Mouse (Mus musculus) heart, adult 18-20 months (tissue): ENCODE results near the gene Angpt4. TPM values are rescaled to one million over a fixed set of nuclear protein-coding genes. Genes with fewer than 3 reads are reported as not detected.
A peak's percentile ranks its signal among the peaks of the same experiment; 100 is the strongest.

Experiments
- DNase-seq, 2 experiments: peaks; one replicate each; pipeline ENCODE4 v3.0.0; 2021 to 2022; ENCODE audit warnings: mixed read lengths in 1 of 2
- long read RNA-seq, 2 experiments: library from polyadenylated mRNA; stranded (forward); transcript quantifications; one replicate each; pipeline ENCODE4 v2.0.0; 2021
- total RNA-seq, 2 experiments: library from RNA; stranded (reverse); gene quantifications; 2 replicates each; pipeline ENCODE4 v1.2.3; 2021

Angpt4 gene
- under 1 TPM; 0.28 to 0.35 TPM for total RNA-seq
- long read RNA-seq, experiment 1 = 0 reads
- long read RNA-seq, experiment 2 = 0 reads

- peak; percentile 12 to 34 for DNase-seq
Observed at GRCm38 (mm10) chr2:151910919-151911500, at the start of gene Angpt4. TSS of gene Angpt4 (plus strand) at chr2:151911210.

- DNase-seq = no peak
Observed at GRCm38 (mm10) chr2:151862257-151862810, 48.7 kb upstream of the Angpt4 start.

GRCm38 (mm10) chr2:151864941-151865340 lies 46.1 kb upstream of the Angpt4 start:
- DNase-seq = no peak

GRCm38 (mm10) chr2:151866487-151866886 lies 44.5 kb upstream of the Angpt4 start:
- peak; percentile 17 to 60 for DNase-seq

- DNase-seq = no peak
Observed at GRCm38 (mm10) chr2:151868196-151868595, 42.8 kb upstream of the Angpt4 start.

GRCm38 (mm10) chr2:151874551-151874950 lies 36.5 kb upstream of the Angpt4 start:
- DNase-seq = peak in 1 of 2 experiments; percentile 44

GRCm38 (mm10) chr2:151876012-151876485 lies 35.0 kb upstream of the Angpt4 start:
- DNase-seq = peak; percentile 40 to 71

GRCm38 (mm10) chr2:151878645-151879044 lies 32.4 kb upstream of the Angpt4 start:
- DNase-seq = no peak

GRCm38 (mm10) chr2:151879760-151880159 lies 31.2 kb upstream of the Angpt4 start:
- DNase-seq = no peak

GRCm38 (mm10) chr2:151891031-151891430 lies 20.0 kb upstream of the Angpt4 start:
- DNase-seq = no peak

- no peak for DNase-seq
Observed at GRCm38 (mm10) chr2:151893122-151893774, 17.8 kb upstream of the Angpt4 start.

- no peak for DNase-seq
Observed at GRCm38 (mm10) chr2:151894209-151894980, 16.6 kb upstream of the Angpt4 start.

- DNase-seq = no peak
Observed at GRCm38 (mm10) chr2:151895911-151896310, 15.1 kb upstream of the Angpt4 start.

GRCm38 (mm10) chr2:151898106-151898505 lies 12.9 kb upstream of the Angpt4 start:
- no peak for DNase-seq

GRCm38 (mm10) chr2:151900845-151901244 lies 10.2 kb upstream of the Angpt4 start:
- no peak for DNase-seq

GRCm38 (mm10) chr2:151903267-151903666 lies 7.7 kb upstream of the Angpt4 start:
- no peak for DNase-seq

GRCm38 (mm10) chr2:151903933-151904332 lies 7.1 kb upstream of the Angpt4 start:
- no peak for DNase-seq

- DNase-seq = no peak
Observed at GRCm38 (mm10) chr2:151904636-151905035, 6.4 kb upstream of the Angpt4 start.

GRCm38 (mm10) chr2:151907020-151907419 lies 4.0 kb upstream of the Angpt4 start:
- no peak for DNase-seq

- DNase-seq = no peak
Observed at GRCm38 (mm10) chr2:151909386-151909785, 1.6 kb upstream of the Angpt4 start.

- peak in 1 of 2 experiments; percentile 36 for DNase-seq
Observed at GRCm38 (mm10) chr2:151910498-151910897, 512 bp upstream of the Angpt4 start.

- no peak for DNase-seq
Observed at GRCm38 (mm10) chr2:151911751-151912150, 741 bp downstream of the Angpt4 start.

- DNase-seq = no peak
Observed at GRCm38 (mm10) chr2:151914120-151914519, 3.1 kb downstream of the Angpt4 start.
